Mouse (Mus musculus) CD4-positive, CD25-positive, alpha-beta regulatory T cell, adult 4 months (primary cell): ENCODE results near the gene Trp53inp2. TPM values are rescaled to one million over a fixed set of nuclear protein-coding genes. Genes with fewer than 3 reads are reported as not detected.

ENCODE experiments used
- ATAC-seq: one replicate; pipeline ENCODE4 v1.8.0; 2017
- polyA plus RNA-seq, 2 experiments: library from polyadenylated mRNA; unstranded; fragments of 100-300 nt; shearing (Covaris generic); gene quantifications; one replicate each; pipeline ENCODE4 v1.2.1; 2017

The Trp53inp2 gene
- polyA plus RNA-seq, 2 experiments from 2014 or later: 1.2 to 1.6 TPM

- ATAC-seq: peak; percentile 44
Measured at GRCm38 (mm10) chr2:155385090-155385489, 4.2 kb downstream of the Trp53inp2 start.

- no peak for ATAC-seq
Measured at GRCm38 (mm10) chr2:155385731-155386533, 5.1 kb downstream of the Trp53inp2 start.

- no peak for ATAC-seq
Measured at GRCm38 (mm10) chr2:155386534-155386899, 5.7 kb downstream of the Trp53inp2 start.

GRCm38 (mm10) chr2:155387052-155387451 is 6.2 kb downstream of the Trp53inp2 start:
- no peak for ATAC-seq

- ATAC-seq: no peak
Measured at GRCm38 (mm10) chr2:155388573-155388972, 7.7 kb downstream of the Trp53inp2 start.

GRCm38 (mm10) chr2:155394586-155394985 is 13.7 kb downstream of the Trp53inp2 start:
- ATAC-seq: no peak

GRCm38 (mm10) chr2:155400276-155400675 is 19.4 kb downstream of the Trp53inp2 start:
- ATAC-seq: no peak

GRCm38 (mm10) chr2:155401926-155402325 is 21.1 kb downstream of the Trp53inp2 start:
- no peak for ATAC-seq

GRCm38 (mm10) chr2:155404635-155405034 is 23.8 kb downstream of the Trp53inp2 start:
- ATAC-seq: no peak

- ATAC-seq: no peak
Measured at GRCm38 (mm10) chr2:155420911-155421310, 40.1 kb downstream of the Trp53inp2 start.

- no peak for ATAC-seq
Measured at GRCm38 (mm10) chr2:155436445-155436844, 55.6 kb downstream of the Trp53inp2 start.

Other genes starting within 250 kb of the Trp53inp2 start
- gene Itch, start 247.6 kb upstream of the Trp53inp2 start, polyA plus RNA-seq: 10 to 100 TPM; 59.5 to 81.1 TPM
- 100 to 1,000 TPM; 259 to 281 TPM for gene Dynlrb1, start 144.5 kb upstream of the Trp53inp2 start, polyA plus RNA-seq
- 1 to 10 TPM; 1.1 to 2.9 TPM for gene Map1lc3a, start 104.8 kb upstream of the Trp53inp2 start, polyA plus RNA-seq
- 10 to 100 TPM; 40.1 to 41.4 TPM for gene Pigu, start 23.6 kb upstream of the Trp53inp2 start, polyA plus RNA-seq
- gene Ncoa6, start 92.8 kb downstream of the Trp53inp2 start, polyA plus RNA-seq: 10 to 100 TPM; 10.8 to 14.2 TPM
- 10 to 100 TPM; 16.1 to 17.6 TPM for gene Acss2, start 136.9 kb downstream of the Trp53inp2 start, polyA plus RNA-seq
- gene Ggt7, start 137.2 kb downstream of the Trp53inp2 start, polyA plus RNA-seq: 10 to 100 TPM; 15.7 to 28.5 TPM
- 10 to 100 TPM; 10.7 to 16.9 TPM for gene Gss, start 211.8 kb downstream of the Trp53inp2 start, polyA plus RNA-seq
- gene Myh7b, start 230.2 kb downstream of the Trp53inp2 start, polyA plus RNA-seq: not detected